Mouse (Mus musculus) heart, postnatal 0 days (tissue): ENCODE data around the gene Ube2c.

ENCODE experiments used
- CTCF ChIP-seq: IDR thresholded peaks from 2 replicates; pipeline ENCODE4 v1.5.1; 2016; ENCODE audit warnings: antibody characterized with exemption, control low read depth, low read depth
- EP300 ChIP-seq: IDR thresholded peaks from 2 replicates; pipeline ENCODE4 v1.6.1; 2016; ENCODE audit warnings: antibody characterized with exemption, low read depth

- no peak for TF ChIP-seq CTCF
- no peak for TF ChIP-seq EP300
Observed at GRCm38 (mm10) chr2:164827146-164827850, 57.6 kb downstream of the Ube2c start.
